Mouse (Mus musculus): ENCODE measurements around the gene Khsrp. TPM values are rescaled to one million over a fixed set of nuclear protein-coding genes. Genes with fewer than 3 reads are reported as not detected.

The Khsrp gene
- polyA plus RNA-seq, 1 experiment from 2014 or later: 29.6 TPM

Other genes starting within 250 kb of the Khsrp start
- gene Rfx2, start 200.5 kb downstream of the Khsrp start, polyA plus RNA-seq (2015; fragmentation: Nextera tagmentation; extraction: Ambion mirVana): 3.7 and 4.2 TPM in 2 replicates
- gene Acsbg2, start 157.1 kb downstream of the Khsrp start, polyA plus RNA-seq (2015; fragmentation: Nextera tagmentation; extraction: Ambion mirVana): not detected in 2 replicates
- 0.50 and 0.65 TPM in 2 replicates for gene 1700061G19Rik, start 156.0 kb downstream of the Khsrp start, polyA plus RNA-seq (2015; fragmentation: Nextera tagmentation; extraction: Ambion mirVana)
- 86.1 and 86.7 TPM in 2 replicates for gene Mllt1, start 96.1 kb downstream of the Khsrp start, polyA plus RNA-seq (2015; fragmentation: Nextera tagmentation; extraction: Ambion mirVana)
- gene Acer1, start 49.4 kb downstream of the Khsrp start, polyA plus RNA-seq (2015; fragmentation: Nextera tagmentation; extraction: Ambion mirVana): not detected in 2 replicates
- gene Clpp, start 41.2 kb downstream of the Khsrp start, polyA plus RNA-seq (2015; fragmentation: Nextera tagmentation; extraction: Ambion mirVana): 153 and 178 TPM in 2 replicates
- 40.1 and 45.8 TPM in 2 replicates for gene Alkbh7, start 34.2 kb downstream of the Khsrp start, polyA plus RNA-seq (2015; fragmentation: Nextera tagmentation; extraction: Ambion mirVana)
- 0.60 and 1.0 TPM in 2 replicates for gene Pspn, start 31.5 kb downstream of the Khsrp start, polyA plus RNA-seq (2015; fragmentation: Nextera tagmentation; extraction: Ambion mirVana)
- gene Gtf2f1, start 20.2 kb downstream of the Khsrp start, polyA plus RNA-seq (2015; fragmentation: Nextera tagmentation; extraction: Ambion mirVana): 84.3 and 90.1 TPM in 2 replicates
- 0.47 and 0.83 TPM in 2 replicates for gene Gm17949, start 20.1 kb downstream of the Khsrp start, polyA plus RNA-seq (2015; fragmentation: Nextera tagmentation; extraction: Ambion mirVana)
- not detected in 2 replicates for gene Slc25a41, start 10.1 kb upstream of the Khsrp start, polyA plus RNA-seq (2015; fragmentation: Nextera tagmentation; extraction: Ambion mirVana)
- gene Crb3, start 27.6 kb upstream of the Khsrp start, polyA plus RNA-seq (2015; fragmentation: Nextera tagmentation; extraction: Ambion mirVana): 1.5 and 2.1 TPM in 2 replicates
- gene Slc25a23, start 28.3 kb upstream of the Khsrp start, polyA plus RNA-seq (2015; fragmentation: Nextera tagmentation; extraction: Ambion mirVana): 27.8 and 33.4 TPM in 2 replicates
- gene Dennd1c, start 47.0 kb upstream of the Khsrp start, polyA plus RNA-seq (2015; fragmentation: Nextera tagmentation; extraction: Ambion mirVana): 2.4 and 4.2 TPM in 2 replicates
- 285 and 318 TPM in 2 replicates for gene Tubb4a, start 56.3 kb upstream of the Khsrp start, polyA plus RNA-seq (2015; fragmentation: Nextera tagmentation; extraction: Ambion mirVana)
- 9.8 and 10.1 TPM in 2 replicates for gene Tnfsf9, start 73.8 kb upstream of the Khsrp start, polyA plus RNA-seq (2015; fragmentation: Nextera tagmentation; extraction: Ambion mirVana)
- 0.30 TPM in 1 of 2 replicates, not detected in the other for gene Cd70, start 118.3 kb upstream of the Khsrp start, polyA plus RNA-seq (2015; fragmentation: Nextera tagmentation; extraction: Ambion mirVana)
- not detected in 2 replicates for gene Tnfsf14, start 162.7 kb upstream of the Khsrp start, polyA plus RNA-seq (2015; fragmentation: Nextera tagmentation; extraction: Ambion mirVana)
- 0.65 and 1.2 TPM in 2 replicates for gene C3, start 196.6 kb upstream of the Khsrp start, polyA plus RNA-seq (2015; fragmentation: Nextera tagmentation; extraction: Ambion mirVana)
- gene Gpr108, start 216.9 kb upstream of the Khsrp start, polyA plus RNA-seq (2015; fragmentation: Nextera tagmentation; extraction: Ambion mirVana): 18.2 and 18.3 TPM in 2 replicates
- gene Trip10, start 217.9 kb upstream of the Khsrp start, polyA plus RNA-seq (2015; fragmentation: Nextera tagmentation; extraction: Ambion mirVana): 12.0 and 14.2 TPM in 2 replicates
- 1.1 and 1.3 TPM in 2 replicates for gene Vav1, start 247.6 kb upstream of the Khsrp start, polyA plus RNA-seq (2015; fragmentation: Nextera tagmentation; extraction: Ambion mirVana)